Mouse (Mus musculus): ENCODE results near the gene Btbd35f2. TPM values are rescaled to one million over a fixed set of nuclear protein-coding genes. Genes with fewer than 3 reads are reported as not detected.
"Not testable (repeated sequence)": the region's sequence is repeated elsewhere in the genome, so short reads cannot be mapped to it uniquely, and the experiment has no call there.

Btbd35f2 gene
- not detected for total RNA-seq (2021)
- long read RNA-seq, experiment 1, result 0 reads
- long read RNA-seq, experiment 2, result 0 reads

DNA sequence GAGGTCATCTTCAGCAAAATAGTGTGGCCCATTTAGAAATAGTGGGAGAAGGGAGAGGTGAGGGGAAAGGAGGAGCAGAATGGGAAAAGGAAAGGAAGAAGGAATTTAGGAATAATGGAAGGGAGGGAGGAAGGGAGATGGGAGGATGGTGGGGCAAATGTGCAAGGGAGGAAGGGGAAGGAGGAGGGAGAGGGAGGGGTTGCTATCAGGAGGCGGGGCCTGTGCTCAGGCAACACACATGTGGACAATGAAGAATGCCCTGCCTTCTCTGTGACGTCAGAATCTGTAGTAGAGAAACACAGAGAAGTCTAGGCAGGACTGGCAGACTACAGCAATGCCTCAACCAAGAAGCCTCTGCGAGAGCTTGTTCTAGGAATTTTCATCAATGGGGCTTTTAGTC lies at the start of gene Btbd35f2:
TSS of gene Btbd35f2 (plus strand) at position 301 of the 400 bp plus-strand sequence.
- DNase-seq (ENCODE audit: low spot score in 2 of 2), result not testable (repeated sequence)

Other genes with a start within 250 kb of the Btbd35f2 start
- gene Btbd35f22, start 230.6 kb upstream of the Btbd35f2 start, total RNA-seq (2021), result not detected

Measured in layer of hippocampus, postnatal 14 days (tissue).